Mouse (Mus musculus) lung, embryonic 14.5 days (tissue): ENCODE data around the gene Uqcr11. TPM values are rescaled to one million over a fixed set of nuclear protein-coding genes. Genes with fewer than 3 reads are reported as not detected.
A peak's percentile ranks its signal among the peaks of the same experiment; 100 is the strongest.

Experiments used
- ATAC-seq: fragments of 200-750 bp; cut with Nextera tagmentation; 2 replicates; pipeline ENCODE4 v1.8.0; 2017; ENCODE audit warnings: mild to moderate bottlenecking, moderate TSS enrichment, moderate library complexity; ENCODE audit not compliant: insufficient read depth
- DNase-seq: peaks from one replicate; pipeline ENCODE4 v3.0.0-alpha.2; 2015
- H3K27ac ChIP-seq: fragments of 300-500 bp; sonication (generic); 2 replicates; pipeline ENCODE4 v1.5.1; 2014; ENCODE audit warnings: low read depth, mild to moderate bottlenecking, moderate library complexity
- H3K27me3 ChIP-seq: fragments of 300-500 bp; sonication (generic); 2 replicates; pipeline ENCODE4 v1.6.1; 2014; ENCODE audit warnings: low read length, control low read depth; ENCODE audit not compliant: insufficient read depth
- H3K36me3 ChIP-seq: fragments of 300-500 bp; sonication (generic); 2 replicates; pipeline ENCODE4 v1.6.1; 2014; ENCODE audit warnings: control low read depth; ENCODE audit not compliant: insufficient read depth
- H3K4me1 ChIP-seq: fragments of 300-500 bp; sonication (generic); 2 replicates; pipeline ENCODE4 v1.6.1; 2014; ENCODE audit warnings: antibody characterized with exemption, control low read depth; ENCODE audit not compliant: insufficient read depth
- H3K4me2 ChIP-seq: fragments of 300-500 bp; sonication (generic); 2 replicates; pipeline ENCODE4 v1.6.1; 2014; ENCODE audit warnings: mild to moderate bottlenecking
- H3K4me3 ChIP-seq: fragments of 300-500 bp; sonication (generic); 2 replicates; pipeline ENCODE4 v1.5.1; 2014; ENCODE audit warnings: low read depth, low read length
- H3K9ac ChIP-seq: fragments of 300-500 bp; sonication (generic); 2 replicates; pipeline ENCODE4 v1.6.1; 2014
- H3K9me3 ChIP-seq: fragments of 300-500 bp; sonication (generic); 2 replicates; pipeline ENCODE4 v1.6.1; 2016; ENCODE audit warnings: low read depth, low read length, control low read depth
- CTCF ChIP-seq: IDR thresholded peaks from 2 replicates; pipeline ENCODE4 v1.5.1; 2016; ENCODE audit warnings: antibody characterized with exemption, low read depth
- WGBS: fragments of 180-500 bp; shearing (Covaris S2); extraction: QIAGEN DNeasy Blood & Tissue Kit; methylation state at CpG from one replicate; pipeline ENCODE4 v1.1.7; 2014; 5-methylcytosine and 5-hydroxymethylcytosine counted together
- microRNA-seq: library from miRNA; unstranded; fragments of <30 nt; microRNA quantifications from one replicate; pipeline ENCODE4, GENCODE M21; 2016; ENCODE audit warnings: borderline number of aligned reads
- polyA plus RNA-seq: library from polyadenylated mRNA; unstranded; fragments of >200 nt; fragmentation: Nextera tagmentation; extraction: Ambion mirVana; gene quantifications from 2 replicates; pipeline ENCODE4 v1.2.1, GENCODE M21; 2014

The Uqcr11 gene
- polyA plus RNA-seq, 1 experiment from 2014 or later: 669 TPM

- Histone ChIP-seq H3K9me3 (no peaks in the 10 kb centered on the region), H3K9ac (no peak overlapping the region), H3K27me3 (peaks cover 12% of the 10 kb centered on the region; the same call in 1 of the 2 replicates), H3K4me2 (no peak overlapping the region), H3K27ac (no peak overlapping the region), H3K4me1 (no peaks in the 10 kb centered on the region), H3K36me3 (no peaks in the 10 kb centered on the region), H3K4me3 (no peak overlapping the region)
- ATAC-seq (no peak), DNase-seq (no peak)
- WGBS: 41% methylated on average over 6 of the region's 6 CpGs
- no peak for TF ChIP-seq CTCF
Measured at GRCm38 (mm10) chr10:80363734-80364133, 42.9 kb downstream of the Uqcr11 start.

GRCm38 (mm10) chr10:80357994-80358639 lies 48.5 kb downstream of the Uqcr11 start:
- Histone ChIP-seq H3K27ac (no peak overlapping the region), H3K9me3 (no peaks in the 10 kb centered on the region), H3K36me3 (no peaks in the 10 kb centered on the region), H3K4me3 (peak overlapping the region; percentile 19), H3K27me3 (peaks cover 52% of the 10 kb centered on the region), H3K4me1 (peaks cover 5% of the 10 kb centered on the region; the same call in 1 of the 2 replicates), H3K9ac (peak overlapping the region; percentile 9; the same call in 1 of the 2 replicates), H3K4me2 (peak overlapping the region; percentile 45)
- ATAC-seq (peak; percentile 47; the same call in 1 of the 2 replicates), DNase-seq (no peak)
- peak; percentile 33 for TF ChIP-seq CTCF
- 8% methylated on average over 29 of the region's 31 CpGs for WGBS

- no peak for ATAC-seq
- no peaks in the 10 kb centered on the region for H3K9me3 ChIP-seq
- no peak overlapping the region for H3K27ac ChIP-seq
- peaks cover 59% of the 10 kb centered on the region for H3K27me3 ChIP-seq
- peak overlapping the region; percentile 45; the same call in 1 of the 2 replicates for H3K4me2 ChIP-seq
- no peaks in the 10 kb centered on the region for H3K36me3 ChIP-seq
- H3K9ac ChIP-seq: no peak overlapping the region
- peak overlapping the region; percentile 36; the same call in 1 of the 2 replicates for H3K4me3 ChIP-seq
- DNase-seq: no peak
- no peak for TF ChIP-seq CTCF
- WGBS: 33% methylated on average over 7 of the region's 7 CpGs
- H3K4me1 ChIP-seq: peaks cover 5% of the 10 kb centered on the region; the same call in 1 of the 2 replicates
Measured at GRCm38 (mm10) chr10:80357336-80357735, 49.3 kb downstream of the Uqcr11 start.

- H3K9ac ChIP-seq: no peak overlapping the region
Measured at GRCm38 (mm10) chr10:80356737-80357136, 49.9 kb downstream of the Uqcr11 start.

GRCm38 (mm10) chr10:80356001-80356682 lies 50.5 kb downstream of the Uqcr11 start, which contains the start of gene Plk5:
Gene Plk5 (plus strand): TSS chr10:80356459.
- Histone ChIP-seq H3K4me2 (peak within 1 kb of the TSS; percentile 63), H3K4me1 (peaks cover 5% of the 10 kb centered on the region; the same call in 1 of the 2 replicates), H3K4me3 (peak within 1 kb of the TSS; percentile 36), H3K27me3 (peaks cover 71% of the 10 kb centered on the region), H3K36me3 (no peaks in the 10 kb centered on the region), H3K9me3 (no peaks in the 10 kb centered on the region), H3K9ac (no peak within 1 kb of the TSS), H3K27ac (no peak within 1 kb of the TSS)
- ATAC-seq (no peak), DNase-seq (no peak)
- WGBS: 1% methylated on average over 53 of the region's 53 CpGs
- TF ChIP-seq CTCF: no peak

More at GRCm38 (mm10) chr10:80356737-80357136, 49.9 kb downstream of the Uqcr11 start:
- peaks cover 5% of the 10 kb centered on the region; the same call in 1 of the 2 replicates for H3K4me1 ChIP-seq
- 2% methylated on average over 34 of the region's 34 CpGs for WGBS
- peak overlapping the region; percentile 36 for H3K4me3 ChIP-seq
- H3K36me3 ChIP-seq: no peaks in the 10 kb centered on the region
- peak overlapping the region; percentile 63 for H3K4me2 ChIP-seq
- ATAC-seq (no peak), DNase-seq (no peak)
- TF ChIP-seq CTCF: no peak
- no peaks in the 10 kb centered on the region for H3K9me3 ChIP-seq
- no peak overlapping the region for H3K27ac ChIP-seq
- peaks cover 65% of the 10 kb centered on the region for H3K27me3 ChIP-seq

GRCm38 (mm10) chr10:80355431-80355830 lies 51.2 kb downstream of the Uqcr11 start:
- DNase-seq (no peak), ATAC-seq (no peak)
- no peaks in the 10 kb centered on the region for H3K36me3 ChIP-seq
- TF ChIP-seq CTCF: no peak
- H3K4me2 ChIP-seq: no peak overlapping the region
- WGBS: 14% methylated on average over 9 of the region's 9 CpGs
- H3K9ac ChIP-seq: no peak overlapping the region
- peaks cover 5% of the 10 kb centered on the region; the same call in 1 of the 2 replicates for H3K4me1 ChIP-seq
- H3K9me3 ChIP-seq: no peaks in the 10 kb centered on the region
- H3K4me3 ChIP-seq: no peak overlapping the region
- H3K27ac ChIP-seq: no peak overlapping the region
- peaks cover 78% of the 10 kb centered on the region for H3K27me3 ChIP-seq

Small RNA genes within 50 kb of the gene (microRNA-seq; reads per million reads assigned to microRNA genes)
- not detected for gene Gm22721

Other genes with a start within 250 kb of the Uqcr11 start
- gene Cirbp, start 240.8 kb downstream of the Uqcr11 start, polyA plus RNA-seq: 71.8 and 71.9 TPM in 2 replicates
- 8.3 and 9.7 TPM in 2 replicates for gene 1600002K03Rik, start 233.9 kb downstream of the Uqcr11 start, polyA plus RNA-seq
- gene Efna2, start 227.3 kb downstream of the Uqcr11 start, polyA plus RNA-seq: 19.6 and 22.7 TPM in 2 replicates
- gene Mum1, start 180.4 kb downstream of the Uqcr11 start, polyA plus RNA-seq: 56.8 and 63.4 TPM in 2 replicates
- gene Ndufs7, start 157.7 kb downstream of the Uqcr11 start, polyA plus RNA-seq: 318 and 319 TPM in 2 replicates
- gene Gamt, start 145.8 kb downstream of the Uqcr11 start, polyA plus RNA-seq: 26.8 and 29.4 TPM in 2 replicates
- gene Dazap1, start 145.3 kb downstream of the Uqcr11 start, polyA plus RNA-seq: 44.9 and 49.3 TPM in 2 replicates
- 1,192 and 1,202 TPM in 2 replicates for gene Rps15, start 114.4 kb downstream of the Uqcr11 start, polyA plus RNA-seq
- 0.62 and 0.96 TPM in 2 replicates for gene Apc2, start 110.9 kb downstream of the Uqcr11 start, polyA plus RNA-seq
- gene 2310011J03Rik, start 86.3 kb downstream of the Uqcr11 start, polyA plus RNA-seq: 41.7 and 41.8 TPM in 2 replicates
- gene Pcsk4, start 77.3 kb downstream of the Uqcr11 start, polyA plus RNA-seq: 3.8 and 4.2 TPM in 2 replicates
- gene Reep6, start 76.9 kb downstream of the Uqcr11 start, polyA plus RNA-seq: 10.5 and 12.2 TPM in 2 replicates
- 0.68 and 1.2 TPM in 2 replicates for gene Adamtsl5, start 58.4 kb downstream of the Uqcr11 start, polyA plus RNA-seq
- 0.61 and 0.77 TPM in 2 replicates for gene Plk5, start 50.4 kb downstream of the Uqcr11 start, polyA plus RNA-seq
- 7.4 and 8.6 TPM in 2 replicates for gene Mex3d, start 19.2 kb downstream of the Uqcr11 start, polyA plus RNA-seq
- 224 and 268 TPM in 2 replicates for gene Mbd3, start 7.3 kb downstream of the Uqcr11 start, polyA plus RNA-seq
- 148 and 175 TPM in 2 replicates for gene Tcf3, start 26.8 kb upstream of the Uqcr11 start, polyA plus RNA-seq
- not detected in 2 replicates for gene Onecut3, start 88.0 kb upstream of the Uqcr11 start, polyA plus RNA-seq
- 0.09 and 0.14 TPM in 2 replicates for gene Atp8b3, start 132.3 kb upstream of the Uqcr11 start, polyA plus RNA-seq
- 27.8 and 34.5 TPM in 2 replicates for gene Rexo1, start 154.7 kb upstream of the Uqcr11 start, polyA plus RNA-seq
- 9.5 and 11.8 TPM in 2 replicates for gene Klf16, start 170.5 kb upstream of the Uqcr11 start, polyA plus RNA-seq
- 151 and 153 TPM in 2 replicates for gene Abhd17a, start 183.5 kb upstream of the Uqcr11 start, polyA plus RNA-seq
- 90.5 and 92.8 TPM in 2 replicates for gene Scamp4, start 196.0 kb upstream of the Uqcr11 start, polyA plus RNA-seq
- gene Adat3, start 196.1 kb upstream of the Uqcr11 start, polyA plus RNA-seq: 8.7 and 10.1 TPM in 2 replicates
- 2.4 and 3.1 TPM in 2 replicates for gene Gm49322, start 199.2 kb upstream of the Uqcr11 start, polyA plus RNA-seq
- gene Csnk1g2, start 216.0 kb upstream of the Uqcr11 start, polyA plus RNA-seq: 105 and 124 TPM in 2 replicates